Mouse (Mus musculus): ENCODE results near the gene Crabp1. TPM values are rescaled to one million over a fixed set of nuclear protein-coding genes. Genes with fewer than 3 reads are reported as not detected.

Crabp1 gene
- polyA plus RNA-seq (2021; fragmentation: Nextera tagmentation) = 4.2 and 5.6 TPM in 2 replicates
- long read RNA-seq, experiment 1, partial matches to known transcripts = 0 of 4 reads
- long read RNA-seq, experiment 1, other reads (novel, unspliced or antisense) = 0 of 4 reads
- long read RNA-seq, experiment 2, transcript Crabp1-201 (4 exons, 802 nt) = major isoform, 5 of 5 reads
- long read RNA-seq, experiment 2, partial matches to known transcripts = 0 of 5 reads
- long read RNA-seq, experiment 2, other reads (novel, unspliced or antisense) = 0 of 5 reads

DNA sequence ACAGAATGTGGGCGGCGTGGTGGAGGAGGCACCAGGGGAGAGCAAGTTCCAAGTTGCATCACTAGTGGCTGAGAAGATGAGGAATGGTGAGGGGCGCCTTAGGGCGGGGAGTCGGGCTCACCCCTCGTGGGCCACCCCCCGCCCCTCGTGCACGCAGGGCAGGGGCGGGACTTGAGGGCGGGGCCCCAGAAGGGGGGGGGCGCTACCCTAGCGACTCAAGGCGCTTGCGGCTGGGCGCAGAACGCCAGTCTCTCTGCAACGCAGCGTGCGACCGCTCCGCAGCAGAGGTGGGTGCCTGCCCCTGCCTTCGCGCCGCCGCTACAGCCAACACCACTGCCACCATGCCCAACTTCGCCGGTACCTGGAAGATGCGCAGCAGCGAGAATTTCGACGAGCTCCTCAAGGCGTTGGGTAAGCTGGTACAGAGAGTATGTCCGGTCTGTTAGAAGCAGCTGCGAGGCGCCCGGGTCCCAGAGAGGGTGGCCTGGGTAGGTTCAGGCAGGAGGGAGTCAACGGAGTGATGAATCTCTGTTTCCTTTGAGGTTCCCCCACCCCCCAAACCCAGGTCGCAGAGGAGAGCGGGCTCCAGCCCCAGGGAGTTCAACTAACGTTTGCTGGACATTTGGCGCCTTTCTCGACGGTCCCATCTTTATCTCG lies at the start of gene Crabp1:
Gene Crabp1, plus strand, starts transcription at position 188 of the 657 bp plus-strand sequence.

DNA sequence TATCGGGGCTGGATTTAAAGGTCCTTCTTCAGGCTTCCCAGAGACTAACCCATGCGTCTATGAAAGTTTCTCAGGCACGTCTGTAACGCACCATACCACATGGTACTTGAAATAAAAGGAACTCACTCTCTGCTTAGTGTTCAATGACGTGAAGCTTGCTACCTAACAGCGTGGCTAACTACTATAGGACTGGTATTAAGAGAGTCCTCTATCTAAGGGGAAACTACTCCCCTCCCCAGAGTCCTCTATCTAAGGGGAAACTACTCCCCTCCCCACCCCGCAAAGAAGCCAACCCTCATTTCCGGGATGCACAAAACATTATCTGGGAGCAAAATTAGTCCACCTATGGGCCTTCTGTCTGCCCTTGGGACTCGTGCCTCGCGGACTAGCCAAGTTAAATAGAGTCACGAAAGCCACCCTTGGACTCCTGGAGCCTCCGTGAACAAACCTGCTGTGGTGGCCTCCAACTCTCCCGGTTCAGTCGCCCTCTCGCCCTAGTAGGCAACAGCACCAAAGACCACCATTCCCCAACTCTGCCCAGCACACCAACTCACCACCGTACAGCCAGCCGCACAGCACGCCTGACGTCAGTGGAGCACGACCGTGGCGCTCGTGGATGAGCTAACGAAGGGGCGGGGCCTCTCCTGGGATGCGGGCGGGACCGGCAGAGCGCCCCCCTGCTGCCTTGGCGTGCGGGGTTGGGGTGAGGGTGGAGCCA lies 30.5 kb upstream of the Crabp1 start, which contains the start of gene Wdr61:
Gene Wdr61, minus strand, starts transcription at position 599 of the 718 bp plus-strand sequence.

Other genes starting within 250 kb of the Crabp1 start
- not detected in 2 replicates for gene Sh2d7, start 225.8 kb upstream of the Crabp1 start, polyA plus RNA-seq (2021; fragmentation: Nextera tagmentation)
- gene Cib2, start 204.5 kb upstream of the Crabp1 start, polyA plus RNA-seq (2021; fragmentation: Nextera tagmentation) = 40.8 and 48.2 TPM in 2 replicates
- 342 and 389 TPM in 2 replicates for gene Idh3a, start 178.4 kb upstream of the Crabp1 start, polyA plus RNA-seq (2021; fragmentation: Nextera tagmentation)
- gene Acsbg1, start 102.9 kb upstream of the Crabp1 start, polyA plus RNA-seq (2021; fragmentation: Nextera tagmentation) = 155 and 198 TPM in 2 replicates
- 6.9 and 39.4 TPM in 2 replicates for gene Dnaja4, start 65.9 kb upstream of the Crabp1 start, polyA plus RNA-seq (2021; fragmentation: Nextera tagmentation)
- gene Wdr61, start 30.2 kb upstream of the Crabp1 start, polyA plus RNA-seq (2021; fragmentation: Nextera tagmentation) = 69.8 and 89.1 TPM in 2 replicates
- 5.1 and 13.2 TPM in 2 replicates for gene Ireb2, start 99.0 kb downstream of the Crabp1 start, polyA plus RNA-seq (2021; fragmentation: Nextera tagmentation)
- 1.1 and 1.2 TPM in 2 replicates for gene Hykk, start 152.5 kb downstream of the Crabp1 start, polyA plus RNA-seq (2021; fragmentation: Nextera tagmentation)
- 111 and 127 TPM in 2 replicates for gene Psma4, start 186.0 kb downstream of the Crabp1 start, polyA plus RNA-seq (2021; fragmentation: Nextera tagmentation)
- 0.63 and 0.66 TPM in 2 replicates for gene AY074887, start 186.2 kb downstream of the Crabp1 start, polyA plus RNA-seq (2021; fragmentation: Nextera tagmentation)
- 0.40 and 0.90 TPM in 2 replicates for gene Chrna5, start 216.1 kb downstream of the Crabp1 start, polyA plus RNA-seq (2021; fragmentation: Nextera tagmentation)

All from left cerebral cortex, adult 6 months (tissue).